In genomic region chr2:154707830-154708385, GRCm38 (mm10) we compare ENCODE assay signal across 19 mouse cellular contexts. TPM values are rescaled to one million over a fixed set of nuclear protein-coding genes. Genes with fewer than 3 reads are reported as not detected.
A peak's percentile ranks its signal among the peaks of the same experiment; 100 is the strongest.
DNase-seq lines count a peak whose midpoint lies in the region; ATAC-seq and TF ChIP-seq lines count a peak whose summit lies in the region.
"Had no signal": no experiment of that assay in that cellular context is flagged by ENCODE, and none has a peak within 500 bp of the region (broad histone marks: within the 10 kb centered on the region; RNA-seq: fewer than 3 reads in every experiment).

No protein-coding gene starts in this region.

- H3K4me2 ChIP-seq in heart, embryonic 12.5 days: no peak overlapping the region
- no peak overlapping the region for H3K4me2 ChIP-seq in lung, embryonic 16.5 days (ENCODE audit: low read depth, low read length)
- H3K4me2 ChIP-seq: embryonic facial prominence, embryonic 13.5 days; heart, embryonic 15.5 days; hindbrain, embryonic 13.5 days; liver, embryonic 12.5 days; neural tube, embryonic 12.5 days had no signal

- DNase-seq in cerebellum, adult 9-11 months: peak; percentile 49
- DNase-seq in cerebellum, adult 18-20 months: no peak
- DNase-seq in heart, adult 2 months: no peak
- DNase-seq in lung, postnatal 10 days: no peak
- no peak for DNase-seq in left cerebral cortex, postnatal 25 days (ENCODE audit: low spot score in 2 of 2)
- DNase-seq: gastrocnemius, postnatal 10 days; kidney, adult 11 months; kidney, postnatal 14 days; right cerebral cortex, postnatal 4 days; thymus, postnatal 4 days had no signal

- no peak for TF ChIP-seq CTCF in heart, adult 2 months (IDR thresholded peaks at IDR 0.05)

- H3K9ac ChIP-seq in heart, embryonic 12.5 days: 0 out of 2 replicates have a peak overlapping the region, but pooled peaks have one; percentile 27
- H3K9ac ChIP-seq in heart, adult 2 months (ENCODE audit: low read depth, low read length): no peak overlapping the region
- H3K9ac ChIP-seq in lung, embryonic 16.5 days (ENCODE audit: low read length): no peak overlapping the region
- H3K9ac ChIP-seq: embryonic facial prominence, embryonic 13.5 days; heart, embryonic 15.5 days; hindbrain, embryonic 13.5 days; liver, embryonic 12.5 days; neural tube, embryonic 12.5 days had no signal

- H3K9me3 ChIP-seq in heart, embryonic 12.5 days (replicated peaks): no peaks in the 10 kb centered on the region
- H3K9me3 ChIP-seq in lung, embryonic 16.5 days (ENCODE audit: control insufficient read depth, low read length): no peaks in the 10 kb centered on the region
- H3K9me3 ChIP-seq: embryonic facial prominence, embryonic 13.5 days; heart, embryonic 15.5 days; hindbrain, embryonic 13.5 days; liver, embryonic 12.5 days; neural tube, embryonic 12.5 days had no signal

- no peaks in the 10 kb centered on the region for H3K27me3 ChIP-seq in heart, embryonic 12.5 days (replicated peaks)
- H3K27me3 ChIP-seq in heart, adult 2 months (ENCODE audit: control insufficient read depth, insufficient read depth, low read length): no peaks in the 10 kb centered on the region
- no peaks in the 10 kb centered on the region for H3K27me3 ChIP-seq in lung, embryonic 16.5 days (ENCODE audit: control insufficient read depth, insufficient read depth, low read depth, low read length)
- H3K27me3 ChIP-seq: embryonic facial prominence, embryonic 13.5 days; heart, embryonic 15.5 days; hindbrain, embryonic 13.5 days; neural tube, embryonic 12.5 days had no signal

- no peak for TF ChIP-seq POLR2A in heart, adult 2 months (IDR thresholded peaks at IDR 0.05; ENCODE audit: insufficient read depth, low read depth, low read length)

- intact Hi-C loops in heart, adult 2 months (cut with DNase I): no loop called here
- intact Hi-C loops in left cerebral cortex, postnatal 25 days (cut with DNase I): no loop called here

- 69% methylated on average over 7 of the region's 7 CpGs for WGBS in heart, embryonic 12.5 days
- 82% methylated on average over 7 of the region's 7 CpGs for WGBS in heart, adult 2 months
- WGBS in lung, embryonic 16.5 days: 50% methylated on average over 7 of the region's 7 CpGs

- H3K4me1 ChIP-seq in heart, embryonic 12.5 days (replicated peaks): peaks cover 22% of the 10 kb centered on the region
- H3K4me1 ChIP-seq in heart, adult 2 months (ENCODE audit: control insufficient read depth, insufficient read depth, low read length): no peaks in the 10 kb centered on the region
- peaks cover 3% of the 10 kb centered on the region; the same call in 1 of the 2 replicates for H3K4me1 ChIP-seq in lung, embryonic 16.5 days (replicated peaks; ENCODE audit: control insufficient read depth, insufficient read depth, low read length)
- H3K4me1 ChIP-seq: neural tube, embryonic 12.5 days had no signal

- no peak for ATAC-seq in heart, embryonic 12.5 days (ENCODE audit: insufficient number of reproducible peaks, low FRiP score)
- ATAC-seq in lung, embryonic 16.5 days (ENCODE audit: low read depth): 0 out of 2 replicates have a peak, but pooled peaks have one; percentile 14
- no peak for ATAC-seq in inflammation-experienced regulatory T-cells, adult 6 months
- ATAC-seq: liver, embryonic 12.5 days; lung, postnatal 0 days had no signal

- no peak overlapping the region for H3K27ac ChIP-seq in heart, embryonic 12.5 days (ENCODE audit: poor library complexity, severe bottlenecking)
- H3K27ac ChIP-seq in heart, adult 2 months: no peak overlapping the region
- H3K27ac ChIP-seq in lung, embryonic 16.5 days (ENCODE audit: low read length): no peak overlapping the region
- H3K27ac ChIP-seq: embryonic facial prominence, embryonic 13.5 days; heart, embryonic 15.5 days; hindbrain, embryonic 13.5 days; liver, embryonic 12.5 days; neural tube, embryonic 12.5 days had no signal

- no peak for TF ChIP-seq EP300 in heart, adult 2 months (IDR thresholded peaks at IDR 0.05; ENCODE audit: insufficient read depth, low read depth, low read length)

- no peaks in the 10 kb centered on the region for H3K36me3 ChIP-seq in heart, embryonic 12.5 days
- H3K36me3 ChIP-seq in heart, adult 2 months (ENCODE audit: control insufficient read depth, insufficient read depth, low read length): no peaks in the 10 kb centered on the region
- no peaks in the 10 kb centered on the region for H3K36me3 ChIP-seq in lung, embryonic 16.5 days (ENCODE audit: control insufficient read depth, insufficient read depth, low read length)
- H3K36me3 ChIP-seq: embryonic facial prominence, embryonic 13.5 days; heart, embryonic 15.5 days; hindbrain, embryonic 13.5 days; liver, embryonic 12.5 days; neural tube, embryonic 12.5 days had no signal

- H3K79me2 ChIP-seq in heart, adult 2 months (replicated peaks; ENCODE audit: control insufficient read depth, insufficient read depth, low read length): no peaks in the 10 kb centered on the region

- no peak overlapping the region for H3K4me3 ChIP-seq in heart, embryonic 12.5 days
- no peak overlapping the region for H3K4me3 ChIP-seq in heart, adult 2 months
- H3K4me3 ChIP-seq in lung, embryonic 16.5 days (ENCODE audit: low read length): no peak overlapping the region
- H3K4me3 ChIP-seq: embryonic facial prominence, embryonic 13.5 days; heart, embryonic 15.5 days; hindbrain, embryonic 13.5 days; liver, embryonic 12.5 days; neural tube, embryonic 12.5 days had no signal

RNA-seq across cellular contexts. Expression of gene Chmp4b, which starts 56.4 kb away (rescaled TPM):
- 23.3 and 24.4 TPM in 2 replicates for polyA plus RNA-seq in heart, embryonic 12.5 days (2016; fragmentation: Nextera tagmentation; extraction: Ambion mirVana)
- 100 to 1,000 TPM; 106 to 124 TPM for total RNA-seq in heart, adult 2 months (2021)
- polyA plus RNA-seq in heart, adult 2 months (2012; rRNA removed): 64.4 and 89.4 TPM in 2 replicates
- 19.3 and 22.6 TPM in 2 replicates for polyA plus RNA-seq in lung, embryonic 16.5 days (2015; fragmentation: Nextera tagmentation; extraction: Ambion mirVana)
- 1 to 10 TPM; 2.8 to 6.5 (median 5.4) TPM for polyA plus RNA-seq in inflammation-experienced regulatory T-cells, adult 6 months (2017; shearing (Covaris generic))
- total RNA-seq in left cerebral cortex, postnatal 25 days (2021): 100 to 1,000 TPM; 215 to 218 TPM
